Mouse (Mus musculus): ENCODE measurements around the gene Crtc3. TPM values are rescaled to one million over a fixed set of nuclear protein-coding genes. Genes with fewer than 3 reads are reported as not detected.

Gene Crtc3
- polyA plus RNA-seq, 1 experiment from 2014 or later, result 18.6 TPM

GRCm38 (mm10) chr7:80612191-80612787 is 76.4 kb downstream of the Crtc3 start:
- no peaks in the 10 kb centered on the region for H3K9me3 ChIP-seq
- H3K4me1 ChIP-seq (replicated peaks), result peaks cover 18% of the 10 kb centered on the region
- no peaks in the 10 kb centered on the region for H3K27me3 ChIP-seq
- no peak overlapping the region for H3K9ac ChIP-seq
- no peak overlapping the region for H3K4me3 ChIP-seq
- peaks cover 5% of the 10 kb centered on the region for H3K36me3 ChIP-seq
- ATAC-seq (ENCODE audit: low read depth), result no peak
- H3K27ac ChIP-seq (replicated peaks), result no peak overlapping the region
- 41% methylated on average over 11 of the region's 11 CpGs for WGBS
- no peak overlapping the region for H3K4me2 ChIP-seq

- WGBS, result 73% methylated on average over 7 of the region's 7 CpGs
These were observed 77.0 kb downstream of the Crtc3 start for GRCm38 (mm10) chr7:80611646-80612045.

GRCm38 (mm10) chr7:80607503-80607902 is 81.2 kb downstream of the Crtc3 start:
- ATAC-seq (ENCODE audit: low read depth), result no peak
- H3K9ac ChIP-seq, result no peak overlapping the region
- H3K27ac ChIP-seq (replicated peaks), result no peak overlapping the region
- peaks cover 24% of the 10 kb centered on the region for H3K4me1 ChIP-seq (replicated peaks)
- H3K9me3 ChIP-seq, result no peaks in the 10 kb centered on the region
- H3K27me3 ChIP-seq, result no peaks in the 10 kb centered on the region
- 31% methylated on average over 2 of the region's 2 CpGs for WGBS
- no peak overlapping the region for H3K4me2 ChIP-seq
- no peak overlapping the region for H3K4me3 ChIP-seq
- peaks cover 14% of the 10 kb centered on the region; the same call in 1 of the 2 replicates for H3K36me3 ChIP-seq

More at GRCm38 (mm10) chr7:80611646-80612045, 77.0 kb downstream of the Crtc3 start:
- Histone ChIP-seq H3K9ac (no peak overlapping the region), H3K27me3 (no peaks in the 10 kb centered on the region), H3K4me1 (replicated peaks) (peaks cover 18% of the 10 kb centered on the region), H3K27ac (replicated peaks) (no peak overlapping the region), H3K4me3 (no peak overlapping the region), H3K36me3 (peaks cover 5% of the 10 kb centered on the region), H3K4me2 (no peak overlapping the region), H3K9me3 (no peaks in the 10 kb centered on the region)
- no peak for ATAC-seq (ENCODE audit: low read depth)

- H3K27me3 ChIP-seq, result no peaks in the 10 kb centered on the region
- 84% methylated on average over 4 of the region's 4 CpGs for WGBS
- H3K27ac ChIP-seq (replicated peaks), result no peak overlapping the region
- peaks cover 13% of the 10 kb centered on the region; the same call in 1 of the 2 replicates for H3K4me1 ChIP-seq (replicated peaks)
- H3K9ac ChIP-seq, result no peak overlapping the region
- H3K36me3 ChIP-seq, result peaks cover 16% of the 10 kb centered on the region; the same call in 1 of the 2 replicates
- no peak for ATAC-seq (ENCODE audit: low read depth)
- H3K4me2 ChIP-seq, result no peak overlapping the region
- no peaks in the 10 kb centered on the region for H3K9me3 ChIP-seq
- no peak overlapping the region for H3K4me3 ChIP-seq
These were observed 82.2 kb downstream of the Crtc3 start for GRCm38 (mm10) chr7:80606435-80606834.

GRCm38 (mm10) chr7:80605557-80605930 is 83.1 kb downstream of the Crtc3 start:
- Histone ChIP-seq H3K9ac (no peak overlapping the region), H3K27me3 (no peaks in the 10 kb centered on the region), H3K36me3 (peaks cover 25% of the 10 kb centered on the region; the same call in 1 of the 2 replicates), H3K4me3 (no peak overlapping the region), H3K4me2 (no peak overlapping the region), H3K4me1 (replicated peaks) (peaks cover 13% of the 10 kb centered on the region; the same call in 1 of the 2 replicates), H3K9me3 (no peaks in the 10 kb centered on the region), H3K27ac (replicated peaks) (no peak overlapping the region)
- ATAC-seq (ENCODE audit: low read depth), result no peak
- 10% methylated on average over 10 of the region's 10 CpGs for WGBS

- WGBS, result 47% methylated on average over 11 of the region's 11 CpGs
- Histone ChIP-seq H3K27ac (replicated peaks) (no peak overlapping the region), H3K27me3 (no peaks in the 10 kb centered on the region), H3K4me3 (no peak overlapping the region), H3K9ac (no peak overlapping the region), H3K4me2 (no peak overlapping the region), H3K9me3 (no peaks in the 10 kb centered on the region), H3K4me1 (replicated peaks) (peaks cover 13% of the 10 kb centered on the region; the same call in 1 of the 2 replicates), H3K36me3 (peaks cover 29% of the 10 kb centered on the region; the same call in 1 of the 2 replicates)
- no peak for ATAC-seq (ENCODE audit: low read depth)
These were observed 83.6 kb downstream of the Crtc3 start for GRCm38 (mm10) chr7:80604908-80605556.

- Histone ChIP-seq H3K4me2 (no peak overlapping the region), H3K27me3 (no peaks in the 10 kb centered on the region), H3K4me3 (no peak overlapping the region), H3K9ac (no peak overlapping the region), H3K27ac (replicated peaks) (no peak overlapping the region), H3K36me3 (peaks cover 44% of the 10 kb centered on the region), H3K9me3 (no peaks in the 10 kb centered on the region), H3K4me1 (replicated peaks) (peaks cover 7% of the 10 kb centered on the region; the same call in 1 of the 2 replicates)
- no peak for ATAC-seq (ENCODE audit: low read depth)
- 100% methylated on average over 1 of the region's 1 CpGs for WGBS
These were observed 86.1 kb downstream of the Crtc3 start for GRCm38 (mm10) chr7:80602574-80602973.

- Histone ChIP-seq H3K4me3 (no peak overlapping the region), H3K36me3 (peaks cover 71% of the 10 kb centered on the region), H3K9ac (no peak overlapping the region), H3K9me3 (no peaks in the 10 kb centered on the region), H3K27me3 (no peaks in the 10 kb centered on the region), H3K27ac (replicated peaks) (no peak overlapping the region), H3K4me1 (replicated peaks) (no peaks in the 10 kb centered on the region), H3K4me2 (no peak overlapping the region)
- ATAC-seq (ENCODE audit: low read depth), result no peak
- WGBS, result 90% methylated on average over 13 of the region's 13 CpGs
These were observed 90.2 kb downstream of the Crtc3 start for GRCm38 (mm10) chr7:80598436-80598985.

- H3K36me3 ChIP-seq, result peaks cover 72% of the 10 kb centered on the region
- no peak overlapping the region for H3K4me2 ChIP-seq
- WGBS, result 89% methylated on average over 5 of the region's 5 CpGs
- no peaks in the 10 kb centered on the region for H3K27me3 ChIP-seq
- no peaks in the 10 kb centered on the region for H3K4me1 ChIP-seq (replicated peaks)
- no peak overlapping the region for H3K27ac ChIP-seq (replicated peaks)
- no peaks in the 10 kb centered on the region for H3K9me3 ChIP-seq
- H3K4me3 ChIP-seq, result no peak overlapping the region
- H3K9ac ChIP-seq, result no peak overlapping the region
- no peak for ATAC-seq (ENCODE audit: low read depth)
These were observed 90.8 kb downstream of the Crtc3 start for GRCm38 (mm10) chr7:80597900-80598299.

- Histone ChIP-seq H3K36me3 (peaks cover 60% of the 10 kb centered on the region), H3K27ac (replicated peaks) (no peak overlapping the region), H3K4me2 (no peak overlapping the region), H3K4me1 (replicated peaks) (peaks cover 14% of the 10 kb centered on the region; the same call in 1 of the 2 replicates), H3K4me3 (no peak overlapping the region), H3K27me3 (no peaks in the 10 kb centered on the region), H3K9me3 (no peaks in the 10 kb centered on the region), H3K9ac (no peak overlapping the region)
- 90% methylated on average over 16 of the region's 16 CpGs for WGBS
- no peak for ATAC-seq (ENCODE audit: low read depth)
These were observed 99.5 kb downstream of the Crtc3 start for GRCm38 (mm10) chr7:80589054-80589746.

- Histone ChIP-seq H3K4me3 (no peak overlapping the region), H3K4me2 (peak overlapping the region; percentile 43), H3K27me3 (no peaks in the 10 kb centered on the region), H3K9me3 (no peaks in the 10 kb centered on the region), H3K9ac (peak overlapping the region; percentile 59), H3K27ac (replicated peaks) (no peak overlapping the region), H3K36me3 (peaks cover 45% of the 10 kb centered on the region), H3K4me1 (replicated peaks) (peaks cover 14% of the 10 kb centered on the region; the same call in 1 of the 2 replicates)
- no peak for ATAC-seq (ENCODE audit: low read depth)
- 31% methylated on average over 10 of the region's 10 CpGs for WGBS
These were observed 101.0 kb downstream of the Crtc3 start for GRCm38 (mm10) chr7:80587684-80588083.

All from neural tube, embryonic 13.5 days (tissue).